Mouse (Mus musculus) lung, embryonic 15.5 days (tissue): ENCODE data around the gene Ptprn. TPM values are rescaled to one million over a fixed set of nuclear protein-coding genes. Genes with fewer than 3 reads are reported as not detected.

Experiments used
- ATAC-seq: fragments of 200-750 bp; cut with Nextera tagmentation; 2 replicates; pipeline ENCODE4 v1.8.0; 2017; ENCODE audit warnings: moderate number of reproducible peaks, borderline replicate concordance; ENCODE audit not compliant: low FRiP score, low TSS enrichment; ENCODE audit errors: extremely low read depth
- H3K27ac ChIP-seq: fragments of 300-500 bp; sonication (generic); 2 replicates; pipeline ENCODE4 v1.5.1; 2015; ENCODE audit warnings: moderate library complexity, mild to moderate bottlenecking, inconsistent platforms
- H3K27me3 ChIP-seq: fragments of 300-500 bp; sonication (generic); 2 replicates; pipeline ENCODE4 v1.6.1; 2015; ENCODE audit warnings: inconsistent platforms
- H3K36me3 ChIP-seq: fragments of 300-500 bp; sonication (generic); 2 replicates; pipeline ENCODE4 v1.6.1; 2015; ENCODE audit warnings: inconsistent platforms
- H3K4me1 ChIP-seq: fragments of 300-500 bp; sonication (generic); 2 replicates; pipeline ENCODE4 v1.6.1; 2015; ENCODE audit warnings: inconsistent platforms
- H3K4me2 ChIP-seq: fragments of 300-500 bp; sonication (generic); 2 replicates; pipeline ENCODE4 v1.6.1; 2015; ENCODE audit warnings: inconsistent platforms, mild to moderate bottlenecking, moderate library complexity
- H3K4me3 ChIP-seq: fragments of 300-500 bp; sonication (generic); 2 replicates; pipeline ENCODE4 v1.5.1; 2015; ENCODE audit warnings: mild to moderate bottlenecking, inconsistent platforms
- H3K9ac ChIP-seq: fragments of 300-500 bp; sonication (generic); 2 replicates; pipeline ENCODE4 v1.6.1; 2015; ENCODE audit warnings: inconsistent platforms
- H3K9me3 ChIP-seq: fragments of 300-500 bp; sonication (generic); 2 replicates; pipeline ENCODE4 v1.6.1; 2016; ENCODE audit warnings: inconsistent platforms
- WGBS: fragments of 180-500 bp; shearing (Covaris S2); methylation state at CpG from one replicate; pipeline ENCODE4 v1.1.7; 2015; 5-methylcytosine and 5-hydroxymethylcytosine counted together
- polyA plus RNA-seq: library from polyadenylated mRNA; unstranded; fragments of >200 nt; fragmentation: Nextera tagmentation; extraction: Ambion mirVana; gene quantifications from 2 replicates; pipeline ENCODE4 v1.2.1, GENCODE M21; 2015

Ptprn gene
- polyA plus RNA-seq, 1 experiment from 2014 or later: 0.72 TPM

DNA sequence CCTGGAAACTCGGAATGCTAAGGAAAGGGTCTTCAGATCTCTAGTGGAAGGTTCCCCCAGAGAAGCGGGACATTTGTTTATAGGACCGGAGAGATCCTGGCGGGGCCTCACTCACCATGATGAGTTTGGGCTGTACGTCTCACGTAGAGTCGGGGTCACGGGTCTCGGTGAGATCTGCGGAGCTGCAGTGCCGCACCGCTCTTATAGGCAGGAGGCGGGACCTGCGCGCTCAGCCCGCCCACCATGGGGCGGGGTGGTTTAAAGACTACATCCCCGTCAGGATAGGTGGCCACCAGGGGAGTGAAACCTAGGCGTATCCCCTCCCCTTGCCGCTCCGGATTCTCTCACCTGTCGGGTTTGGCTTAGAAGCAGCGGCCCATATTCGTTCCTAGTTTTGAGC, 45.2 kb downstream of the Ptprn start:
- peak overlapping the region; percentile 51 for H3K4me3 ChIP-seq
- H3K36me3 ChIP-seq: peaks cover 13% of the 10 kb centered on the region; the same call in 1 of the 2 replicates
- WGBS: 1% methylated on average over 24 of the region's 24 CpGs
- peaks cover 26% of the 10 kb centered on the region for H3K4me1 ChIP-seq
- H3K9me3 ChIP-seq: no peaks in the 10 kb centered on the region
- peak; percentile 89 for ATAC-seq
- peaks cover 49% of the 10 kb centered on the region for H3K27me3 ChIP-seq
- peak overlapping the region; percentile 38 for H3K9ac ChIP-seq
- peak overlapping the region; percentile 92 for H3K4me2 ChIP-seq
- H3K27ac ChIP-seq: no peak overlapping the region

DNA sequence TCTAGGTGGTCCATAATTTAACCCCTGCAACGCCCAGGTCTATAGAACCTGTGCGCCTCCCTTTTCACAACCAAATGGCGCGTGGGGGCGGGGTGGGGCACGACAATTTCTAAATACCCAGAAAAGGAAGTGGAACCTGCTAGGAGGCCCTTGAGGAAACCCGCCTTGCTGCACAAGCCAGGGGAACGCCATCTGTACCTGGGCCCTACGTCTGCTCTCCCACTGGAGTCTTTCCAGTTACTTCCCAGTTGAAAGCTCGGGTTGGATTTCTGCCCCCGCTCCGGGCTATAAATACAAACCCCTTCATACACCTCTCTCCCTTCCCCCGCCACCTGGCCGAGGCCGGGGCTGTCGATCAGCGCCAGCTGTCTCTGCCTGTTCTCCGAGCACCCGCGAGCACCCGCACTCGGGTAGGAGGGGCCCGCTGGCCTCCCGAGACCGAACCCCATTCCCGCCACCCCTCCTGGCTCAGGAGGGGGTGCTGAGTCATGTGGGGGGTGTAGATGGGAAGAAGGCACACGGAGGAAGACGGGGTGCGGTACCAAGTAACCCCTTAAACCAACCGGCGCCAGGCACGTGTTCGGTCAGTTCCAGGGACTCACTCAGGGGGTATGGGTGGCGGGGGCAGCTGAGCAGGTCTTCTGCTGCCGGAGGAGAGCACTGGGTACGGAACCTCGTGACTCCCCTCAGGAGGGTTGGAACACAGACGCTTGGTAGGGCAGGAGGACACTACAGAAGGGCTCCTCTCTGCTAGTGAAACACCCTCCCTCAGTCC, 45.9 kb downstream of the Ptprn start:
- H3K27ac ChIP-seq: no peak overlapping the region
- under 1% methylated on average over 38 of the region's 38 CpGs for WGBS

DNA sequence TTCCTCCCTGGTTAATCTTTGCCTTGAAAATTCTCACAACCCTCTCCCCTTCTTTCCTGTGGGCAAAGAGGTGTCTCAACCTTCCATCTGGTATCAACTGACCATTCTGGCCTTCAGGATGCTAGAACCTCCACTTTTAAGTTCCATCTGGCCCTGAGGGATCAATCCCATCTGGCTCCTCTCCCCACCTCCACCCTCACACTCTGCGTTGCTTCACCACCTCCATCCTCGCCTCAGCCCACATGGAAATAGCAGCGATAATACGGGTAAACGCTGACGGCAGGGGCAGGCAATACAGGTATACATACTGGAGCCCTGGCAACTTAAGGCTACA, 46.4 kb downstream of the Ptprn start:
- no peak overlapping the region for H3K27ac ChIP-seq
- H3K9me3 ChIP-seq: no peaks in the 10 kb centered on the region
- peaks cover 49% of the 10 kb centered on the region for H3K27me3 ChIP-seq
- H3K4me3 ChIP-seq: peak overlapping the region; percentile 51
- peak overlapping the region; percentile 92 for H3K4me2 ChIP-seq
- H3K9ac ChIP-seq: 0 out of 2 replicates have a peak overlapping the region, but pooled peaks have one; percentile 38
- ATAC-seq: no peak
- 1% methylated on average over 6 of the region's 6 CpGs for WGBS
- H3K36me3 ChIP-seq: peaks cover 25% of the 10 kb centered on the region; the same call in 1 of the 2 replicates
- H3K4me1 ChIP-seq: peaks cover 32% of the 10 kb centered on the region

More for the DNA sequence above, 45.9 kb downstream of the Ptprn start:
- H3K9ac ChIP-seq: peak overlapping the region; percentile 38
- H3K27me3 ChIP-seq: peaks cover 49% of the 10 kb centered on the region
- no peaks in the 10 kb centered on the region for H3K9me3 ChIP-seq
- H3K4me1 ChIP-seq: peaks cover 32% of the 10 kb centered on the region
- H3K36me3 ChIP-seq: peaks cover 20% of the 10 kb centered on the region; the same call in 1 of the 2 replicates
- peak overlapping the region; percentile 92 for H3K4me2 ChIP-seq
- ATAC-seq: peak; percentile 36; the same call in 1 of the 2 replicates
- peak overlapping the region; percentile 51 for H3K4me3 ChIP-seq

DNA sequence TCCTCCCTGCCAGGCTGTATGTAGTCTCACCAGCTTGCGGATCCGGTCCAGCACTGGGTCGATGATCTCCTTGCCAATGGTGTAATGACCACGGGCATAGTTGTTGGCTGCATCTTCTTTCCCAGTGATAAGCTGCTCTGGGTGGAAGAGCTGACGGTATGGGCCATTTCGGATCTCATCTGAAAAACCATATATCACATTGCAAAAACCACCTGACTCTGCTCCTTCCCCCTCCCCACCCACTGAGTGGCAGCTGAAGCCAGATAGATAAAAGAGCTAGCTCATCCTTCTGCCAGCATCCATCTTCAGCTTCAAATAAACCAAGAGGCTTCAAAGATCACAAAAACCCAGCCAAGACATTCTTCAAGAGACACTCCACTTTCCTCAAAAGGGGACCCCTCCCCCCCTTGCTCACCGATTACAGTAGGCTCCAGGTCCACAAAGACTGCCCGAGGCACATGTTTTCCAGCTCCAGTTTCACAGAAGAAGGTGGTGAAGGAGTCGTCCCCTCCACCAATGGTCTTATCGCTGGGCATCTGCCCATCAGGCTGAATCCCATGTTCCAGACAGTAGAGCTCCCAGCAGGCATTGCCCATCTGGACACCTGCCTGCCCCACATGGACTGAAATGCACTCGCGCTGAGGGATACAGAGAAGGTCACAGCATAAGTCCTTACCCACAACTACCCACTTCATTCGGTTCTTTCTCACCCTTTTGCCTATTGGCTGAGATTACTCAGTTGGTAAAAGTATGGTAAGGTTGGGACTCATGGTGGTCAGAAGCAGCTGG, 47.3 kb downstream of the Ptprn start:
- Histone ChIP-seq H3K9ac (no peak overlapping the region), H3K4me2 (0 out of 2 replicates have a peak overlapping the region, but pooled peaks have one; percentile 92), H3K27ac (no peak overlapping the region), H3K27me3 (peaks cover 49% of the 10 kb centered on the region), H3K9me3 (no peaks in the 10 kb centered on the region), H3K36me3 (peaks cover 30% of the 10 kb centered on the region; the same call in 1 of the 2 replicates), H3K4me3 (no peak overlapping the region), H3K4me1 (peaks cover 39% of the 10 kb centered on the region)
- ATAC-seq: no peak
- 66% methylated on average over 13 of the region's 13 CpGs for WGBS

DNA sequence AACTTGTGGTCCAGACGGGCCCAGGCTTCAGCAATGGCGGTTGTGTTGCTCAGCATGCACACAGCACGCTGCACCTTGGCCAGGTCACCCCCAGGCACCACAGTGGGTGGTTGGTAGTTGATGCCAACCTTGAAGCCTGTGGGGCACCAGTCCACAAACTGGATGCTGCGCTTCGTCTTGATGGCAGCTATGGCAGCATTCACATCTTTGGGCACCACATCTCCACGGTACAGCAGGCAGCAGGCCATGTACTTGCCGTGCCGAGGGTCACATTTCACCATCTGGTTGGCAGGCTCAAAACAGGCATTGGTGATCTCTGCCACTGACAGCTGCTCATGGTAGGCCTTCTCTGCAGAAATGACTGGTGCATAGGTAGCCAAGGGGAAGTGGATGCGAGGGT, 48.5 kb downstream of the Ptprn start:
- no peak overlapping the region for H3K4me3 ChIP-seq
- H3K27ac ChIP-seq: no peak overlapping the region
- H3K4me2 ChIP-seq: no peak overlapping the region
- H3K27me3 ChIP-seq: peaks cover 39% of the 10 kb centered on the region
- no peak for ATAC-seq
- no peaks in the 10 kb centered on the region for H3K9me3 ChIP-seq
- H3K9ac ChIP-seq: no peak overlapping the region
- peaks cover 30% of the 10 kb centered on the region; the same call in 1 of the 2 replicates for H3K36me3 ChIP-seq
- WGBS: 91% methylated on average over 9 of the region's 9 CpGs
- H3K4me1 ChIP-seq: peaks cover 48% of the 10 kb centered on the region

DNA sequence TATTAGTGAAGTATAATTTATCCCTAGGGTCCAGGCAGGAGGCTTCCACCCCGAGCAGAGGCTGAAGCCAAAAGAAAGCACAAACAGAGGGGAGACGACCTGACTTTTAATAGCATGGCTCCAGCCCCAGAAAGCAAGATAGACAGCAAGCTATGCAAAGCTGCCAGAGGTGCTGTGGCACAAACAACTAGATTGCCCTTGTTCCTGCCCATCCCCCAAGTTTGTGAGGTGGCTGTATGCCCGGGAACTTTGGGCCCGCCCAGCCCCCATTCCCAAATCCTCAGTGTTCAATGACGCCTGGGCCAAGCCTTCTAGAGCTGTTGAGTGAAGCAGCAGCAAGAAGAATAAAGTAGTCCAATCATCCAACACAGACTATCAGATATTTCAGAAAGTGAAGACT, 49.4 kb downstream of the Ptprn start:
- H3K4me2 ChIP-seq: no peak overlapping the region
- WGBS: 56% methylated on average over 5 of the region's 5 CpGs
- H3K36me3 ChIP-seq: peaks cover 30% of the 10 kb centered on the region; the same call in 1 of the 2 replicates
- H3K27ac ChIP-seq: 0 out of 2 replicates have a peak overlapping the region, but pooled peaks have one; percentile 11
- H3K9me3 ChIP-seq: no peaks in the 10 kb centered on the region
- H3K9ac ChIP-seq: no peak overlapping the region
- peaks cover 30% of the 10 kb centered on the region for H3K27me3 ChIP-seq
- no peak overlapping the region for H3K4me3 ChIP-seq
- peaks cover 52% of the 10 kb centered on the region for H3K4me1 ChIP-seq
- ATAC-seq: no peak

DNA sequence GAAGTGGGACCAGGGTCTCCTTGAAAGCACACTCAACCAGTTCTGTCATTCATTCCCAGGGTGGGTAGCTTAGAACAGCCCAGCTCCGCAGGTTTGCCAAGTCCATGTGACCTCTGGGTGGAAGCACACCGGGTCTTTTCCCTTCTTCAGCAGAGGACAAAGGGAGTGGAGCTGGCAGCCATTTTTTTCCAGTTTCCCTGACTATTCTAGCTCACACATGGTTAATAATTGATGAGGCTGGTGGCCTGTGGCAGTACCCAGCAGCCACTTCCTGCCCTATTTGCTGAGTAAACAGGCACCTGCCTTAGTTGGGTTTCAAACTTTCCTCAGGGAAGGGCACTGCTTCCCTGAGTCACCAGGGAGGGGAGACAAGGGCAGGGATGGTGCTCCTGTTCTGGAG, 49.9 kb downstream of the Ptprn start:
- H3K27ac ChIP-seq: 0 out of 2 replicates have a peak overlapping the region, but pooled peaks have one; percentile 11
- no peaks in the 10 kb centered on the region for H3K9me3 ChIP-seq
- 46% methylated on average over 2 of the region's 2 CpGs for WGBS
- H3K4me3 ChIP-seq: no peak overlapping the region
- H3K9ac ChIP-seq: no peak overlapping the region
- ATAC-seq: no peak
- H3K4me2 ChIP-seq: no peak overlapping the region
- H3K4me1 ChIP-seq: peaks cover 53% of the 10 kb centered on the region
- H3K36me3 ChIP-seq: peaks cover 30% of the 10 kb centered on the region; the same call in 1 of the 2 replicates
- H3K27me3 ChIP-seq: peaks cover 26% of the 10 kb centered on the region

DNA sequence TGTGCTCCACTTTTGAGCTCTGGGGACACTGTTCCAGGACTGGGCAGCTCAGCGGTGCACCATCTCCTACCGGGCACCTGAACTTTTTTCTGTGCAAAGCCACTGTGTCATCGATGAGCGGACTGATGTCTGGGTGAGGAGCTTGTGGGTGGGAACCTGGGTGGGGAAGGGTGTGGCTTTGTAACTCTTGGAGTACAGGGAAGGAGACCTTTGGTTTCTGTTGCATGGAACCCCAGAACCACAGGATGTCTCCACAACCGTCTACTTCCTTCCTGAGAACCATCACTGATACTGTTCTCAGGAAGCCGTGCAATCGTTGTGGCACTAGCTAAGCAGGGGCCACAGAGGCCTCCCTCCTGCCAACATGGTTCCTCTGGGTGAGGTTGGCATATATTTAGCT, 51.2 kb downstream of the Ptprn start:
- no peak for ATAC-seq
- H3K27me3 ChIP-seq: peaks cover 12% of the 10 kb centered on the region
- H3K4me1 ChIP-seq: peaks cover 49% of the 10 kb centered on the region
- no peak overlapping the region for H3K9ac ChIP-seq
- no peak overlapping the region for H3K4me2 ChIP-seq
- H3K9me3 ChIP-seq: no peaks in the 10 kb centered on the region
- no peak overlapping the region for H3K27ac ChIP-seq
- WGBS: 86% methylated on average over 7 of the region's 7 CpGs
- H3K4me3 ChIP-seq: no peak overlapping the region
- H3K36me3 ChIP-seq: peaks cover 30% of the 10 kb centered on the region; the same call in 1 of the 2 replicates

DNA sequence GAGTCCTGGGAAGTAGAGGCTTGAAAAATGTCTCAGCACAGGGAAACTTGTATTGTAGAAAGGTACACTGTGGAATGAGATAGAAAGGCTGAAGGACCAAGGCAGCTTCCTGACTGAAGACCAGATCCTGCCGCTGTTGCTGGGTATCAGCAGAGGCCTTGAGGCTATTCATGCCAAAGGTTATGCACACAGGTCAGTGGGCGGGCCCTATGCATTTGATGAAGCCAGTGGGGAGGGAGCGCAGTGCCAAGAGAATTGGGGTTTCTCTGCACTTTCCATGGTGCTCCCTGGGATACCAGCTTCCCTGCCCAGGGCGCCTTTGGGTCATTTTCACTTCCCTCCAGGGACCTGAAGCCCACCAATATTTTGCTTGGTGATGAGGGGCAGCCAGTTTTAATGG, 51.8 kb downstream of the Ptprn start:
- Histone ChIP-seq H3K4me2 (no peak overlapping the region), H3K27ac (no peak overlapping the region), H3K4me3 (no peak overlapping the region), H3K4me1 (peaks cover 45% of the 10 kb centered on the region), H3K9me3 (no peaks in the 10 kb centered on the region), H3K36me3 (peaks cover 30% of the 10 kb centered on the region; the same call in 1 of the 2 replicates), H3K9ac (no peak overlapping the region), H3K27me3 (peaks cover 7% of the 10 kb centered on the region)
- no peak for ATAC-seq
- 74% methylated on average over 4 of the region's 4 CpGs for WGBS

DNA sequence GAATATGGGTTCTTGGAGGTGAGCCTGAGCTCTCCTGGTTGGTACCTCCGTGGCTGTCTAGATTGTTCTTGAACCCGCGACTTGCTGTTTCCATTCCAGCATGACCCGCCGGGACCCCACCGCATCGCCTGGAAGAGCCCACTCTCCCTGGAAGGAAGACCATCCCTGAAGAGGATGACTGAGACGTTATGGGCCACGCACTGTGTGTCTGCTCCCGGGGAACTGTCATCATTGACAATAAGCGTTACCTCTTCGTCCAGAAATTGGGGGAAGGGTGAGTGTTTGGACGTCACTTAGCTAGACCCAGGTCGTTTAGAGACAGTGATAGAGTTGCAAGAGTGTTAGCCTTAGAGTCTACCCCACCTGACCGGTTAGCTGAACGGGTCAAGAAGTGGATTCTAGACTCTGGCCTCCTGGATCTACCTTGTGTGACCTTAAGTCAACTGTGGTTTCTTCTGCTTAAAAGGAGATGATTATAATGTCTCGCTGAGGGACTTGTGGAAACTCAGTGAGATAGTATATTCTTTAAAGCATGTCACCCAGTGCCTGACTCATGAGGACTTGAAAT, 53.1 kb downstream of the Ptprn start:
- H3K27me3 ChIP-seq: no peaks in the 10 kb centered on the region
- H3K27ac ChIP-seq: no peak overlapping the region
- H3K9me3 ChIP-seq: no peaks in the 10 kb centered on the region
- H3K4me1 ChIP-seq: peaks cover 45% of the 10 kb centered on the region
- WGBS: 8% methylated on average over 17 of the region's 17 CpGs
- H3K4me2 ChIP-seq: peak overlapping the region; percentile 81
- ATAC-seq: peak; percentile 4; the same call in 1 of the 2 replicates
- H3K4me3 ChIP-seq: peak overlapping the region; percentile 70
- peak overlapping the region; percentile 87 for H3K9ac ChIP-seq
- peaks cover 30% of the 10 kb centered on the region; the same call in 1 of the 2 replicates for H3K36me3 ChIP-seq
